Mouse (Mus musculus) adipose tissue, adult 10 weeks (tissue): ENCODE results near the gene 1500009L16Rik. TPM values are rescaled to one million over a fixed set of nuclear protein-coding genes. Genes with fewer than 3 reads are reported as not detected.

Experiments
- polyA plus RNA-seq: library from polyadenylated mRNA; stranded (reverse); fragments of 350-450 nt; fragmentation: Illumina TruSeq; extraction: RNeasy Lipid Tissue Mini Kit (QIAGEN cat#74804); gene quantifications from one replicate; pipeline ENCODE4 v1.2.3, GENCODE M21; 2014; ENCODE audit warnings: low read depth, low replicate concordance

Gene 1500009L16Rik
- polyA plus RNA-seq: 10.7 TPM

GRCm38 (mm10) chr10:83722579-83723031, at the start of gene 1500009L16Rik:
Gene 1500009L16Rik, plus strand, starts transcription at chr10:83722865.

Other genes with a start within 250 kb of the 1500009L16Rik start
- gene Aldh1l2, start 188.7 kb upstream of the 1500009L16Rik start, polyA plus RNA-seq: 0.78 TPM
- 11.6 TPM for gene Washc4, start 179.1 kb upstream of the 1500009L16Rik start, polyA plus RNA-seq
- 70.0 TPM for gene Appl2, start 74.1 kb upstream of the 1500009L16Rik start, polyA plus RNA-seq